Mouse (Mus musculus) erythroblast, embryonic 14.5 days (primary cell): Measurements from ENCODE around the gene Ppp2r5a. TPM values are rescaled to one million over a fixed set of nuclear protein-coding genes. Genes with fewer than 3 reads are reported as not detected.
"Not testable (repeated sequence)": the region's sequence is repeated elsewhere in the genome, so short reads cannot be mapped to it uniquely, and the experiment has no call there.

ENCODE experiments used
- H3K27me3 ChIP-seq: 2 replicates; pipeline ENCODE4 v1.6.1; 2012; ENCODE audit warnings: inconsistent platforms; ENCODE audit not compliant: control insufficient read depth
- H3K36me3 ChIP-seq: 2 replicates; pipeline ENCODE4 v1.6.1; 2012; ENCODE audit warnings: mild to moderate bottlenecking, inconsistent platforms; ENCODE audit not compliant: control insufficient read depth
- H3K4me1 ChIP-seq: 2 replicates; pipeline ENCODE4 v1.6.1; 2012; ENCODE audit warnings: inconsistent platforms; ENCODE audit not compliant: control insufficient read depth
- H3K4me3 ChIP-seq: replicated peaks from 2 replicates; pipeline ENCODE3; 2012; ENCODE audit warnings: moderate library complexity, mild to moderate bottlenecking, inconsistent platforms
- H3K9me3 ChIP-seq: 2 replicates; pipeline ENCODE4 v1.6.1; 2012; ENCODE audit warnings: low read length, inconsistent platforms, mixed read lengths; ENCODE audit not compliant: control insufficient read depth
- GATA1 ChIP-seq: IDR thresholded peaks from 2 replicates; pipeline ENCODE4 v1.6.1; 2012; ENCODE audit warnings: low read length, inconsistent platforms, mixed read lengths
- TAL1 ChIP-seq: IDR thresholded peaks from 3 replicates; pipeline ENCODE4 v1.6.1; 2012; ENCODE audit warnings: low read length, inconsistent platforms, mixed read lengths
- polyA plus RNA-seq: library from polyadenylated mRNA; stranded (reverse); fragments of >175 nt; gene quantifications from 2 replicates; pipeline ENCODE4 v1.2.3, GENCODE M21; 2012

The Ppp2r5a gene
- polyA plus RNA-seq, 1 experiment, result 5.9 TPM

DNA sequence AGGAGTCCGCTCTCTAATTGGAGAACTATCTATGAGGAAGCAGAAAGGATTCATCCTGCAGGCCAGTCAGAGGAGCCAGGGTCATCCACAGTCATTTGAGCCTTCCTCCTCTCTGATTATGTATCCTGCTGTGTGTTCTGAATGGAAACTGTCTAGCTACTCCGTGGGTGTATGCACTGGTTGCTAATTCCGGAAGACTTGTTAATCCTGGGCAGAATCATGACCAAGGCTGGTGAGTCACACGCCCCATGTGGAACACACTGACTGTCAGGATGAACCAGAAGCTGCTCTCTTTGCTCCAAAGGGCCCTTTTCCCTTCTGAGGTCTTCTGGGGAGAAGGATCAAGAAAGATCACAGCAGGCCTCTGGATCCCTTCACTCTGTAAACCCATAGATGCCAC, 35.5 kb upstream of the Ppp2r5a start:
- TF ChIP-seq GATA1 (no peak), TAL1 (no peak)

DNA sequence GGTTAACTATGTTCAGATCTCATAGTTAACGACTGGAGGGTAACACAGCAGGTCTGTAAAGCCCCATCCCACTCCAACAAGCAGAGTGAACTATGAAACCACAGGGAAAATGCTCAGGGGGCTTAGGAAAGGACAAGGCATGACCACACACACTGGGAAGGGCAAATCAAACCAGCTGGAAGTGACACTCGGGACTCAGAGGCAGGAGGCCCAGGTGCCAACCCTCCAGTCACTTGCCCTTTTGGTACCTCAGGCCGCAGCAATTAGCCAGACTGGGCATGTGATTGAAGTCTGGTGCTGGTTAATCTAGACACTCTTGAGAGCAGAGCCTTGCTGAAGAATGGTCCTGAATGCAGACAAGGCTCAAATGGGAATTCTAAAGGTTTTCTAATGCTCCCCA, 33.6 kb upstream of the Ppp2r5a start:
- Histone ChIP-seq H3K36me3 (no peaks in the 10 kb centered on the region), H3K4me1 (peaks cover 4% of the 10 kb centered on the region), H3K4me3 (no peak overlapping the region), H3K9me3 (no peaks in the 10 kb centered on the region), H3K27me3 (no peaks in the 10 kb centered on the region; the same call in 1 of the 2 replicates)
- no peak for TF ChIP-seq GATA1
- TF ChIP-seq TAL1, result no peak

More for the DNA sequence above, 35.5 kb upstream of the Ppp2r5a start:
- Histone ChIP-seq H3K4me3 (no peak overlapping the region), H3K36me3 (no peaks in the 10 kb centered on the region), H3K4me1 (peaks cover 4% of the 10 kb centered on the region), H3K9me3 (no peaks in the 10 kb centered on the region), H3K27me3 (peaks cover 2% of the 10 kb centered on the region; the same call in 1 of the 2 replicates)

DNA sequence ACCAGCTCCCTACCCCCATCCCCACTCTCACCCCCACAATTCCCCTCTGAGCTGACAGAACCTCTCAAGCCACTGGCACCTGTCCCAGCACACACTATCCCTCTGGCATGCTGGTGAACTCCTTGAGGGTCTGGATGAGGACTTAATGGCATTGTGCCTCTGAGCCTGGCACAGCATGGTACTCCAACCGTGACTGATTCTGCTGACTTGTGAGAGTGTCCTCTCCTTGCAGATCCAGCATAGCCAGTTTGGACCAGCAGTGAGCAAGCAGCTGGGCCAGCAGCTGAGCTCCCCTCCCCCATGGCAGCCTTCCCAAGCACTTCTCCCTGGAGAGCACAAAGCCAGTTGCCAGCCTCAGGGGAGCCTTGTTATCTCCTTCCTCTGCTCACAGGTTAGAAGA, 32.3 kb upstream of the Ppp2r5a start:
- TF ChIP-seq TAL1 (no peak), GATA1 (no peak)
- H3K4me3 ChIP-seq, result no peak overlapping the region

DNA sequence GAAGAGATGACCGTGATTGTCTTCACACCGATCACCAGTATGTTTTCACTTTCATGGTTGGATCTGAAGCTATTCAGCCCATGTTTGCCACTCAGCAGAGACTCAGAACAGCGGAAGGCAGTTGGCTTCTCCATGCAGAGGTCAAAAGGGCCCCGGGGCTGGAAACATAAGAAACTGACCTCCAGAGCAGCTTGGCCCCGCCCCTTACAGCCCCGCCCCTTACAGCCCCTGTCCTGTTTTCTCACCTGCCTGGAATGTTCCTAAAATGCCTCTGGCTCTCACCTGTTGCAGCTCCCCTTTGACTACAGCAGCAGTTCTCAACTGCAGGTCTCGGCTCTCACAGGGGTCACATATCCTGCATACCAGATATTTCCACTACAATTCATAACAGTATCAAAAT, 29.5 kb upstream of the Ppp2r5a start:
- Histone ChIP-seq H3K36me3 (no peaks in the 10 kb centered on the region), H3K4me1 (peaks cover 4% of the 10 kb centered on the region), H3K9me3 (no peaks in the 10 kb centered on the region), H3K27me3 (no peaks in the 10 kb centered on the region; the same call in 1 of the 2 replicates), H3K4me3 (no peak overlapping the region)
- TF ChIP-seq TAL1 (no peak), GATA1 (no peak)

More for the DNA sequence above, 32.3 kb upstream of the Ppp2r5a start:
- Histone ChIP-seq H3K9me3 (no peaks in the 10 kb centered on the region), H3K36me3 (no peaks in the 10 kb centered on the region), H3K27me3 (no peaks in the 10 kb centered on the region; the same call in 1 of the 2 replicates), H3K4me1 (peaks cover 4% of the 10 kb centered on the region)

DNA sequence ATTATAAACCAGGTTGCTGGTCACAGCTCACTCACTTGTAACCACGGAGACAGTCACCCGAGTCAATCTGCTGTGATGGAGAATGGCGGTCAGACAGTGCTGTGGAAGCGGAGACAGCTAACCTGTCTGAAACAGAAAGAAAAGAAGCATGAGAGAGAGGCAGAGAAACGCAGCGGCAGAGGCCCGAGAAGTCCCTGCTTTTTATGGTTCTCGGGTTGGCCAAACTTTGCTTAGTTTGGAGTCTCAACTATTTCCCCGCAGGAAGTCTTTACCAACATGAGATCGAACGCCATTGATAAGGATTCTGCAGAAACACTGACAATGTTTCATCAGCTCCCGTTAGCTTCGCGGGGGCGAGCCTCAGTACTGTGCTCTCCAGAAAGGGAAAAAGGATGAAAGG, 29.0 kb upstream of the Ppp2r5a start:
- H3K36me3 ChIP-seq, result no peaks in the 10 kb centered on the region
- peaks cover 4% of the 10 kb centered on the region for H3K4me1 ChIP-seq
- peaks cover 2% of the 10 kb centered on the region; the same call in 1 of the 2 replicates for H3K27me3 ChIP-seq
- H3K9me3 ChIP-seq, result no peaks in the 10 kb centered on the region
- no peak for TF ChIP-seq GATA1
- no peak for TF ChIP-seq TAL1
- no peak overlapping the region for H3K4me3 ChIP-seq

DNA sequence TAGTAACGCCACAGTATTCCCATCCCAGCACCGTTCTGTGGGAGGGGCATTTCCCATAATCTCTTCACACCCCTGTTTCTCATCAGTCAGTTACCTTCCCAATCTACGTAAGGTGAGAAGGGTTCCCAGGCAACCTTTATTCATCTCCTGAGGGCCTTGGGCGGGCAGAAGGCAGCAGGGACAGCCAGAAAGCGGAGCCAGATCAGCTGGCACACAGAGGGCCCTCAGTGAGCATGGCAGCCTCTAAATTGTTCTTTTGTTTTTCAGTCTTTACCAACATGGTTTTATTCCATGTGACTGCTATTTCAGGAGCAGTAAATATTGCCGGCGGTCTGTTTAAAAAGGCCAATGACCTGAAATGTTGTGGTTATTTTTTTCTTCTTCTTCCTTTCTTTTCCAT, 27.0 kb upstream of the Ppp2r5a start:
- TF ChIP-seq GATA1 (no peak), TAL1 (no peak)
- Histone ChIP-seq H3K4me1 (no peaks in the 10 kb centered on the region; the same call in 1 of the 2 replicates), H3K9me3 (no peaks in the 10 kb centered on the region), H3K27me3 (peaks cover 2% of the 10 kb centered on the region; the same call in 1 of the 2 replicates), H3K36me3 (no peaks in the 10 kb centered on the region), H3K4me3 (no peak overlapping the region)

DNA sequence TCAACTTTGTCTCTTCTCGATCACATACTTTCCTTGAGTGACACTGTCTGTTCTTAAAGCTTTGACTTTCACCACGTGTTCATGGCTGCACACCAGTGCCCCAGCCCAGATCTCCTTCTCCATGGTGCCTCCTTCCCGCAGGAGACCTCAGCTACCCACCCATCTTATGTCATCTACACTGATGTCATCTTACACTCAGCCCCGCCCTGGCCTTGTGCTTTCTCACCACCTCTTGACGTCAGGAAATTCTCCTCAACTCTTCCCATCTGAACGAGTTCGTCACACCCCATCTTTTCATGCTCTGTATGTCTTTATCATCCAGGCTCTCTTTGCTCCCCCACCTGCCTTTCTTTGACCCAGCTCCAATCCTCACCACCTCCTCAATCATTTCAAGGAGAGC, 22.8 kb upstream of the Ppp2r5a start:
- no peak overlapping the region for H3K4me3 ChIP-seq
- peaks cover 1% of the 10 kb centered on the region for H3K4me1 ChIP-seq
- TF ChIP-seq TAL1 (no peak), GATA1 (no peak)
- peaks cover 2% of the 10 kb centered on the region; the same call in 1 of the 2 replicates for H3K27me3 ChIP-seq
- no peaks in the 10 kb centered on the region for H3K9me3 ChIP-seq
- no peaks in the 10 kb centered on the region for H3K36me3 ChIP-seq

DNA sequence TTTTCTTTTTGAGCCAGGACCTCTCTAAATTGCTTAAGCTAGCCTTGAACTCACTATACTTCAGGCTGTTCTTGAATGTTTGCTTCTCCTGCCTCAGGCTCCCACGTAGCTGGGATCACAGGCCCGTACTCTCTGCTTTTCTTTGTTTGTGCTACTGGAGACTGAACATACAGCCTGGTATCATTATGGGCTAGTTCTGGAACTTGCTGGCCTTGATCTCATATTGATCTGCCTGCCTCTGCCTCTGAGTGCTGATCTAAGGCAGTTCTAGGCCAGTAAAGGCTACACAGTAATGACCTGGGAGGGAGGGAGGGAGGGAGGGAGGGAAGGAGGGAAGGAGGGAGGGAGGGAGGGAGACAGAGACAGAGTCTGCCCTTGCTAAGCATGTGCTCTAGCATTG, 20.1 kb upstream of the Ppp2r5a start:
- no peak overlapping the region for H3K4me3 ChIP-seq
- peaks cover 2% of the 10 kb centered on the region; the same call in 1 of the 2 replicates for H3K27me3 ChIP-seq
- peaks cover 4% of the 10 kb centered on the region for H3K4me1 ChIP-seq
- TF ChIP-seq GATA1 (no peak), TAL1 (no peak)
- H3K9me3 ChIP-seq, result no peaks in the 10 kb centered on the region
- H3K36me3 ChIP-seq, result no peaks in the 10 kb centered on the region

DNA sequence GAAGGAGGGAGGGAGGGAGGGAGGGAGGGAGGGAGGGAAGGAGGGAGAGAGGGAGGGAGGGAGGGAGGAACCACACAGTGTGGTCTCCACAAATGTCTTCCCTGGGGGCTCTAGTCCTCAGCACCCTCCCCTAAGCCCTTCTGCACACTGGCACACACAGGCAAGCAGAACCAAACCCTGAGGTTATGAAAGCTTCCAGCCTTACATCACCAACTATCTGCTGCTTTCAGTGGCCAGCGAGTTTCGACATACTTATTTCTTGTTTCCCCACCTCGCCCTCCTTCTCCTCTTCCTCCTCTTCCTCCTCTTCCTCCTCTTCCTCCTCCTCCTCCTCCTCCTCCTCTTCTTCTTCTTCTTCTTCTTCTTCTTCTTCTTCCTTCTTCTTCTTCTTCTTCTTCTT, 19.6 kb upstream of the Ppp2r5a start:
- not testable (repeated sequence) for H3K27me3 ChIP-seq, H3K9me3 ChIP-seq, H3K4me1 ChIP-seq, H3K36me3 ChIP-seq, H3K4me3 ChIP-seq

DNA sequence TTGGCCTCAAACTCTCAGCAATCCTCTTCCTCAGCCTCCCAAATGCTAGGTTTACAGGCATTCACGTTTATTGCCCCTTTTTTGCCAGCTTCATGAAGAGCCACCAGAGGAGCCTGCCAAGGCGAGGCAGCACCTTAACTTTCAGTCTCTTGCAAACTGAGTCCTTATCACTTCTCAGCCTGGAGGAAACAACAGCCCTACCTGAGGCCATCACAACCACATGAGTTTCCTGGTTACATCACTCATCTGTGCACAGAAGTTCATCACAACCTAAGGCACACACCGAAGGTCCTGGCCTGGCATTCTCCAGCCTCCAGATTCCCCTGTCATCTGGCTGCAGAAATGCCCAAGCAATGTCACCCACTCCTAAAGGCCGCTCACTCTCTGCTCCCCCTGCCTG, 19.1 kb upstream of the Ppp2r5a start:
- no peak overlapping the region for H3K4me3 ChIP-seq
- H3K9me3 ChIP-seq, result no peaks in the 10 kb centered on the region
- H3K27me3 ChIP-seq, result no peaks in the 10 kb centered on the region
- no peaks in the 10 kb centered on the region for H3K36me3 ChIP-seq
- TF ChIP-seq GATA1, result no peak
- no peak for TF ChIP-seq TAL1
- peaks cover 4% of the 10 kb centered on the region for H3K4me1 ChIP-seq
